Mouse (Mus musculus): ENCODE data around the gene Epn1. TPM values are rescaled to one million over a fixed set of nuclear protein-coding genes. Genes with fewer than 3 reads are reported as not detected.
A peak's percentile ranks its signal among the peaks of the same experiment; 100 is the strongest.
"Not testable (repeated sequence)": the region's sequence is repeated elsewhere in the genome, so short reads cannot be mapped to it uniquely, and the experiment has no call there.

The Epn1 gene
- polyA plus RNA-seq, 1 experiment = 135 TPM

DNA sequence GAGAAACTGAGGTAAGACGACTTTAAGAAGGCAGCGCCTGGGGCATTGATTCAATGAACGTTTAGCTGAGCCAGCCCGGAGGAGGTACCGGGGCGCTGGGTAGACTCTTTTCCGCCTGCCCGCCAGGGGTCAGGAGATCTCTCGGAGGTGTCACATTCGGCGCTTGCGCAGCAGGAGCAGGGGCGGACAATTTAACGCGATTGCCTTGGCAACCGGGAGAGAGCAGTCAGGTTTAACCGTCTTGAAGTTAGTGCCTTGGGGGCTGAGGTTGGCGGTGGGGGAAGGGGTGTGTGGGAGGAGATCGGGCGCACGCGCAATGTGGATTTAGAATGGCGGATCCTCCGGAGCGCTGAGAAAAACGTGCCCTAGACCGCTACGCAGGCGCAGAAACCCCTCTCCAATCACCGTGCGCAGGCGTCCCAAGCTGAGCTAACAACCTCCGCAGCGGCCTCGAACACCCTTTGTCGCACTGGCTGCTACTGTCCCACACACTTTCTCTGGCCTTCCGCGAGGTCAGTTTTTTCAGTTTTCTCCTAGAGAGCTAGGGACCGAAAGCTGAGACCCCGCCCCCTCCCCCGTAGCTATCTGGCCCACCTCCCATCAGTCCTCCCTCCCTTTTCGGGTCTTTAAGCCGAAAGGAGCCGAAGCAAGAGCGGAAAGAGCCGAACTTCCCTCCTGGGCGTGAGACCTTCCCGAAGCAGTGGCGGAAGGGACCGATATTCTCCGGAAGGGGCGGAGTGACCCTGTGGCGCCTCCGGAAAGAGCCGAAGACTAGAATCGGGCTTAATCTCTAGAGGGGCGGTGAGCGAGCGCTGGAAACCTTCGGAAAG is 18.9 kb upstream of the Epn1 start:
- H3K27ac ChIP-seq (ENCODE audit: control insufficient read depth, insufficient read depth, low read depth, low read length, poor library complexity) = peak overlapping the region; percentile 98
- TF ChIP-seq POLR2A (IDR thresholded peaks at IDR 0.05; ENCODE audit: borderline replicate concordance, control insufficient read depth, low read depth, low read length) = peak; percentile 47; the same call in 1 of the 2 replicates
- TF ChIP-seq CTCF (IDR thresholded peaks at IDR 0.05; ENCODE audit: control insufficient read depth, insufficient read depth, low read length) = peak; percentile 78
- under 1% methylated on average over 60 of the region's 60 CpGs for WGBS
- H3K4me3 ChIP-seq (replicated peaks; ENCODE audit: control insufficient read depth, low read depth, low read length) = peak overlapping the region; percentile 91
- no peaks in the 10 kb centered on the region; the same call in 1 of the 2 replicates for H3K4me1 ChIP-seq (ENCODE audit: control insufficient read depth, insufficient read depth, low read length)

GRCm38 (mm10) chr7:5061774-5062359 is 18.2 kb upstream of the Epn1 start, which contains the start of gene U2af2:
U2af2 (plus strand) TSS chr7:5062143.
- under 1% methylated on average over 63 of the region's 65 CpGs for WGBS

GRCm38 (mm10) chr7:5062360-5063001 is 17.6 kb upstream of the Epn1 start:
- peak overlapping the region; percentile 79 for H3K4me3 ChIP-seq (replicated peaks; ENCODE audit: control insufficient read depth, low read depth, low read length)
- WGBS = 1% methylated on average over 51 of the region's 51 CpGs
- TF ChIP-seq POLR2A (IDR thresholded peaks at IDR 0.05; ENCODE audit: borderline replicate concordance, control insufficient read depth, low read depth, low read length) = no peak
- TF ChIP-seq CTCF (IDR thresholded peaks at IDR 0.05; ENCODE audit: control insufficient read depth, insufficient read depth, low read length) = no peak
- peak overlapping the region; percentile 91 for H3K27ac ChIP-seq (ENCODE audit: control insufficient read depth, insufficient read depth, low read depth, low read length, poor library complexity)
- H3K4me1 ChIP-seq (ENCODE audit: control insufficient read depth, insufficient read depth, low read length) = no peaks in the 10 kb centered on the region; the same call in 1 of the 2 replicates

More at GRCm38 (mm10) chr7:5061774-5062359, 18.2 kb upstream of the Epn1 start, which contains the start of gene U2af2:
- peak within 1 kb of the TSS; percentile 91 for H3K4me3 ChIP-seq (replicated peaks; ENCODE audit: control insufficient read depth, low read depth, low read length)
- H3K27ac ChIP-seq (ENCODE audit: control insufficient read depth, insufficient read depth, low read depth, low read length, poor library complexity) = peak within 1 kb of the TSS; percentile 98
- TF ChIP-seq POLR2A (IDR thresholded peaks at IDR 0.05; ENCODE audit: borderline replicate concordance, control insufficient read depth, low read depth, low read length) (peak; percentile 72; the same call in 1 of the 2 replicates), CTCF (IDR thresholded peaks at IDR 0.05; ENCODE audit: control insufficient read depth, insufficient read depth, low read length) (no peak)
- H3K4me1 ChIP-seq (ENCODE audit: control insufficient read depth, insufficient read depth, low read length) = no peaks in the 10 kb centered on the region; the same call in 1 of the 2 replicates

- H3K27ac ChIP-seq (ENCODE audit: control insufficient read depth, insufficient read depth, low read depth, low read length, poor library complexity) = no peak overlapping the region
- TF ChIP-seq POLR2A (IDR thresholded peaks at IDR 0.05; ENCODE audit: borderline replicate concordance, control insufficient read depth, low read depth, low read length) (no peak), CTCF (IDR thresholded peaks at IDR 0.05; ENCODE audit: control insufficient read depth, insufficient read depth, low read length) (no peak)
- no peak overlapping the region for H3K4me3 ChIP-seq (replicated peaks; ENCODE audit: control insufficient read depth, low read depth, low read length)
- no peaks in the 10 kb centered on the region; the same call in 1 of the 2 replicates for H3K4me1 ChIP-seq (ENCODE audit: control insufficient read depth, insufficient read depth, low read length)
- WGBS = 88% methylated on average over 6 of the region's 6 CpGs
Measured at GRCm38 (mm10) chr7:5064886-5065285, 15.1 kb upstream of the Epn1 start.

- 42% methylated on average over 1 of the region's 1 CpGs for WGBS
- Histone ChIP-seq H3K27ac (ENCODE audit: control insufficient read depth, insufficient read depth, low read depth, low read length, poor library complexity) (no peak overlapping the region), H3K4me3 (replicated peaks; ENCODE audit: control insufficient read depth, low read depth, low read length) (no peak overlapping the region), H3K4me1 (ENCODE audit: control insufficient read depth, insufficient read depth, low read length) (no peaks in the 10 kb centered on the region)
- no peak for TF ChIP-seq CTCF (IDR thresholded peaks at IDR 0.05; ENCODE audit: control insufficient read depth, insufficient read depth, low read length)
Measured at GRCm38 (mm10) chr7:5073586-5073985, 6.4 kb upstream of the Epn1 start.

GRCm38 (mm10) chr7:5074984-5075383 is 5.1 kb upstream of the Epn1 start:
- H3K27ac ChIP-seq (ENCODE audit: control insufficient read depth, insufficient read depth, low read depth, low read length, poor library complexity) = no peak overlapping the region

DNA sequence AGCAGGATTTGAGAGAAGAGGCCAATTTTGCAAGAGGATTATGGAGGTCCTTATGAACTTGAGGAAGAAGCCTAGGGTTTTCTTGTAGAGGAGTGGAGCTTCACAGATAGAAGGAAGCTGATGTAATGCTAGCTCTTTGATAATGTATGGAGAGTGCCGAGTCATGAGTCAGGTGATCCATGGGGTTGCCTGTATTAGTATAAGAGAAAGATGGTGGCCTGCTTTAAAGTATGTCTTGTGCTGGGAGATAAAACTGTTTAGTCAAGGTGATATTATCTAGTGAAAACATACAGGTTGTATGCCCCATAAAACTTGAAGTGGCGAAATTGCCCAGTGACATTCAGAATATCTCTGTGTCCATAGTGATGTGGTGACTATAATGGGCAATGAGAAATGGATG is 3.1 kb upstream of the Epn1 start:
- no peaks in the 10 kb centered on the region; the same call in 1 of the 2 replicates for H3K4me1 ChIP-seq (ENCODE audit: control insufficient read depth, insufficient read depth, low read length)
- 58% methylated on average over 2 of the region's 2 CpGs for WGBS
- H3K4me3 ChIP-seq (replicated peaks; ENCODE audit: control insufficient read depth, low read depth, low read length) = no peak overlapping the region
- H3K27ac ChIP-seq (ENCODE audit: control insufficient read depth, insufficient read depth, low read depth, low read length, poor library complexity) = no peak overlapping the region
- TF ChIP-seq CTCF (IDR thresholded peaks at IDR 0.05; ENCODE audit: control insufficient read depth, insufficient read depth, low read length) = no peak
- no peak for TF ChIP-seq POLR2A (IDR thresholded peaks at IDR 0.05; ENCODE audit: borderline replicate concordance, control insufficient read depth, low read depth, low read length)

More at GRCm38 (mm10) chr7:5074984-5075383, 5.1 kb upstream of the Epn1 start:
- 92% methylated on average over 5 of the region's 5 CpGs for WGBS
- TF ChIP-seq POLR2A (IDR thresholded peaks at IDR 0.05; ENCODE audit: borderline replicate concordance, control insufficient read depth, low read depth, low read length) (no peak), CTCF (IDR thresholded peaks at IDR 0.05; ENCODE audit: control insufficient read depth, insufficient read depth, low read length) (no peak)
- Histone ChIP-seq H3K4me3 (replicated peaks; ENCODE audit: control insufficient read depth, low read depth, low read length) (no peak overlapping the region), H3K4me1 (ENCODE audit: control insufficient read depth, insufficient read depth, low read length) (no peaks in the 10 kb centered on the region)

GRCm38 (mm10) chr7:5079365-5080009 is 548 bp upstream of the Epn1 start:
- H3K4me3 ChIP-seq (replicated peaks; ENCODE audit: control insufficient read depth, low read depth, low read length) = peak overlapping the region; percentile 98
- peak overlapping the region; percentile 98 for H3K27ac ChIP-seq (ENCODE audit: control insufficient read depth, insufficient read depth, low read depth, low read length, poor library complexity)
- not testable (repeated sequence) for H3K4me1 ChIP-seq (ENCODE audit: control insufficient read depth, insufficient read depth, low read length)
- WGBS = 43% methylated on average over 10 of the region's 13 CpGs
